Comparison of ENCODE assay signal across 27 mouse cellular contexts in genomic region chr1:191339876-191340275, GRCm38 (mm10).
"Had no signal": no experiment of that assay in that cellular context is flagged by ENCODE, and none has a peak within 500 bp of the region (broad histone marks: within the 10 kb centered on the region; RNA-seq: fewer than 3 reads in every experiment).

No protein-coding gene starts in this region.

- H3K4me1 ChIP-seq: limb, embryonic 10.5 days; limb, embryonic 12.5 days; limb, embryonic 13.5 days; limb, embryonic 15.5 days; liver, embryonic 12.5 days; liver, embryonic 13.5 days; liver, embryonic 15.5 days; lung, embryonic 15.5 days; midbrain, embryonic 10.5 days; midbrain, embryonic 12.5 days; midbrain, embryonic 13.5 days; midbrain, embryonic 15.5 days had no signal

- DNase-seq: left cerebral cortex, postnatal 4 days; liver; liver, embryonic 13.5 days; liver, postnatal 0 days; lung, adult 18-20 months; lung, adult 2 months; lung, embryonic 14.5 days; lung, postnatal 10 days; lung, postnatal 14 days; lung, postnatal 36 days; lung, postnatal 4 days; midbrain, embryonic 14.5 days had no signal

- H3K27me3 ChIP-seq: limb, embryonic 12.5 days; limb, embryonic 13.5 days; limb, embryonic 15.5 days; liver, embryonic 12.5 days; liver, embryonic 13.5 days; liver, embryonic 15.5 days; lung, embryonic 15.5 days; midbrain, embryonic 12.5 days; midbrain, embryonic 13.5 days; midbrain, embryonic 15.5 days had no signal

- H3K4me3 ChIP-seq: limb, embryonic 10.5 days; limb, embryonic 12.5 days; limb, embryonic 13.5 days; limb, embryonic 15.5 days; liver, embryonic 12.5 days; liver, embryonic 13.5 days; liver, embryonic 15.5 days; lung, embryonic 15.5 days; megakaryocyte, embryonic 14.5 days; midbrain, embryonic 10.5 days; midbrain, embryonic 12.5 days; midbrain, embryonic 13.5 days; midbrain, embryonic 15.5 days; myocyte had no signal

- H3K27ac ChIP-seq: limb, embryonic 10.5 days; limb, embryonic 12.5 days; limb, embryonic 13.5 days; limb, embryonic 15.5 days; liver, embryonic 12.5 days; liver, embryonic 13.5 days; liver, embryonic 14.5 days; liver, embryonic 15.5 days; lung, embryonic 15.5 days; macrophage; midbrain, embryonic 10.5 days; midbrain, embryonic 12.5 days; midbrain, embryonic 13.5 days; midbrain, embryonic 15.5 days had no signal
